Mouse (Mus musculus) spleen, embryonic (tissue): ENCODE measurements around the gene Misp.

Source experiments
- CTCF ChIA-PET: fragments of 350-600 bp; sonication (Branson Sonifier 250); formaldehyde crosslinking; loops from one replicate; lab custom pipeline; 2022; lab: Charles Lee

The Misp gene

GRCm38 (mm10) chr10:79865189-79865601 is 44.4 kb downstream of the Misp start:
- CTCF ChIA-PET, result interaction anchor here (0.6 kb wide), 1 partner anchor 49 kb away, joined by 3 read pairs; no protein-coding TSS in a partner anchor

- CTCF ChIA-PET, result interaction anchor here (0.6 kb wide), 1 partner anchor 48 kb away, joined by 3 read pairs; no protein-coding TSS in a partner anchor
Measured at GRCm38 (mm10) chr10:79865801-79866295, 45.1 kb downstream of the Misp start.

- CTCF ChIA-PET, result no interaction called here
Measured at GRCm38 (mm10) chr10:79866601-79867000, 45.8 kb downstream of the Misp start.

GRCm38 (mm10) chr10:79871845-79872244 is 51.1 kb downstream of the Misp start:
- CTCF ChIA-PET, result interaction anchor here (0.6 kb wide), 1 partner anchor 38 kb away, joined by 3 read pairs; no protein-coding TSS in a partner anchor

GRCm38 (mm10) chr10:79872862-79873261 is 52.1 kb downstream of the Misp start:
- CTCF ChIA-PET, result interaction anchor here (0.6 to 1.1 kb wide), 2 partner anchors 13 to 1561 kb away, joined by 3 to 5 read pairs; no protein-coding TSS in a partner anchor

GRCm38 (mm10) chr10:79873313-79873712 is 52.5 kb downstream of the Misp start:
- CTCF ChIA-PET, result interaction anchor here (0.6 to 1.1 kb wide), 4 partner anchors 10 to 64 kb away, joined by 3 to 4 read pairs (median 3); no protein-coding TSS in a partner anchor

- CTCF ChIA-PET, result interaction anchor here (0.6 to 1.1 kb wide), 4 partner anchors 11 to 64 kb away, joined by 3 to 4 read pairs (median 3); no protein-coding TSS in a partner anchor
Measured at GRCm38 (mm10) chr10:79873715-79874289, 53.0 kb downstream of the Misp start.

- CTCF ChIA-PET, result interaction anchor here (0.8 kb wide), 1 partner anchor 65 kb away, joined by 4 read pairs; no protein-coding TSS in a partner anchor
Measured at GRCm38 (mm10) chr10:79874290-79874862, 53.6 kb downstream of the Misp start, which contains the start of the genes Prtn3 and Plppr3. Gene Prtn3 (plus strand): TSS chr10:79874476. Gene Plppr3 (minus strand): TSS chr10:79874634.

GRCm38 (mm10) chr10:79877174-79877573 is 56.4 kb downstream of the Misp start:
- CTCF ChIA-PET, result interaction anchor here (0.7 kb wide), 1 partner anchor 166 kb away, joined by 3 read pairs; no protein-coding TSS in a partner anchor

- CTCF ChIA-PET, result no interaction called here
Measured at GRCm38 (mm10) chr10:79877757-79878156, 57.0 kb downstream of the Misp start.

- CTCF ChIA-PET, result no interaction called here
Measured at GRCm38 (mm10) chr10:79879527-79879926, 58.7 kb downstream of the Misp start.
